Mouse (Mus musculus) common myeloid progenitor, adult 5-6 weeks (primary cell): Measurements from ENCODE around the gene Rgs12. TPM values are rescaled to one million over a fixed set of nuclear protein-coding genes. Genes with fewer than 3 reads are reported as not detected.
A peak's percentile ranks its signal among the peaks of the same experiment; 100 is the strongest.

ENCODE experiments used
- ATAC-seq: replicated peaks from 2 replicates; pipeline ENCODE4 v1.8.0; 2016; ENCODE audit warnings: low read depth, mild to moderate bottlenecking, moderate TSS enrichment, inconsistent platforms; ENCODE audit not compliant: poor library complexity, severe bottlenecking
- total RNA-seq: library from RNA; stranded (forward); fragments of 200-1000, 187-1606 nt; gene quantifications from 2 replicates; pipeline ENCODE4 v1.2.3, GENCODE M21; 2017

Rgs12 gene
- total RNA-seq, 1 experiment from 2014 or later: 20.7 TPM

- ATAC-seq: no peak
These were observed 70.5 kb downstream of the Rgs12 start for GRCm38 (mm10) chr5:35019673-35020300.

GRCm38 (mm10) chr5:35020410-35021241 lies 71.4 kb downstream of the Rgs12 start:
- ATAC-seq: no peak

- ATAC-seq: peak; percentile 73
These were observed 75.7 kb downstream of the Rgs12 start for GRCm38 (mm10) chr5:35024975-35025374.

GRCm38 (mm10) chr5:35029303-35029702 lies 80.1 kb downstream of the Rgs12 start:
- no peak for ATAC-seq

GRCm38 (mm10) chr5:35029755-35030154 lies 80.5 kb downstream of the Rgs12 start:
- ATAC-seq: no peak

- ATAC-seq: peak; percentile 34
These were observed 83.8 kb downstream of the Rgs12 start for GRCm38 (mm10) chr5:35033068-35033467.

GRCm38 (mm10) chr5:35033619-35034018 lies 84.4 kb downstream of the Rgs12 start:
- no peak for ATAC-seq

GRCm38 (mm10) chr5:35035141-35035540 lies 85.9 kb downstream of the Rgs12 start:
- ATAC-seq: peak; percentile 27

- ATAC-seq: peak; percentile 78
These were observed 86.5 kb downstream of the Rgs12 start for GRCm38 (mm10) chr5:35035795-35036194.

- ATAC-seq: no peak
These were observed 88.2 kb downstream of the Rgs12 start for GRCm38 (mm10) chr5:35037438-35037837.

- 0 out of 2 replicates have a peak, but pooled peaks have one; percentile 6 for ATAC-seq
These were observed 92.1 kb downstream of the Rgs12 start, which contains the start of gene Hgfac for GRCm38 (mm10) chr5:35041268-35041829. Gene Hgfac, plus strand, starts transcription at chr5:35041509.

GRCm38 (mm10) chr5:35042431-35043109 lies 93.3 kb downstream of the Rgs12 start:
- ATAC-seq: peak; percentile 31

GRCm38 (mm10) chr5:35043110-35043451 lies 93.8 kb downstream of the Rgs12 start:
- peak; percentile 84 for ATAC-seq

GRCm38 (mm10) chr5:35050541-35050940 lies 101.3 kb downstream of the Rgs12 start:
- ATAC-seq: no peak

GRCm38 (mm10) chr5:35054628-35055027 lies 105.4 kb downstream of the Rgs12 start:
- ATAC-seq: no peak

- ATAC-seq: no peak
These were observed 105.8 kb downstream of the Rgs12 start for GRCm38 (mm10) chr5:35055076-35055475.

GRCm38 (mm10) chr5:35056604-35057432 lies 107.6 kb downstream of the Rgs12 start, which contains the start of gene Dok7:
Gene Dok7, plus strand, starts transcription at chr5:35056766.
- peak; percentile 68 for ATAC-seq

GRCm38 (mm10) chr5:35057582-35057981 lies 108.3 kb downstream of the Rgs12 start:
- ATAC-seq: no peak

- no peak for ATAC-seq
These were observed 109.0 kb downstream of the Rgs12 start for GRCm38 (mm10) chr5:35058216-35058615.

- no peak for ATAC-seq
These were observed 110.9 kb downstream of the Rgs12 start for GRCm38 (mm10) chr5:35060098-35060497.
